Mouse (Mus musculus): ENCODE results near the gene Car5b.
A peak's percentile ranks its signal among the peaks of the same experiment; 100 is the strongest.

Gene Car5b

DNA sequence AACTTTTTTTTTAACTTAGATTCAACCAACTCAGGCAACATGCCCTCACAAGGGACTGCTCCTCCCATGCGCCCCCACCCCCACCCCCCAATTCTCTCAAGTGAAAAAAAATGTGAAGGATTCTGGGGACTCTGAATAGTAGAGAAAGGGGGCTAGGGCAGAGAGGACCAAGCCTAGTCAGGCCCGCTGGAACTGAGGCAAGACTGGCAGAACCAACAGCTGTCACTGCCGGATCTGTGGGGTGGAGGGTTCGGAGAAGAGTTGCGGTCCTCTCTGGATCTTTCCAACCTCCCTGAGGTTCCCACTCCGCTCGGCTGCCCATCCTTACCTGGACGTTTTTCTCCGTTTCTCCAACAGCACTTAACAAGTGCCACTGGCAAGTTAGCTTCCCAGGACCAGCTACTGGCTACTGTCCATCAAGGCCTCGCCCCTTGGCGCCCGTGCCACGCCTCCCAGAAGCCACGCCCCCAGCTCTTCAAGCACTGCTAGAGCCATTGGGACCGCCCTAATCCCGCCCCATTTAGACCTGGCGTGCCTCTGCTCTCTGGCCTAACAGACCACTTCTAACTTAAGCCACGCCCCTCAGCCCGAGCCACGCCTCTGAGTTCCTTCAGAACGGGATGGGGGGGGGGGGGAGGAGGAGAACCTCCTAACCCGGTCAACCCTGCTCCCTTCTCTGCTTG, at the start of gene Car5b:
TSS of gene Car5b (minus strand) at position 391 of the 683 bp plus-strand sequence.
- peak; percentile 58 for DNase-seq (ENCODE audit: low read depth)

DNA sequence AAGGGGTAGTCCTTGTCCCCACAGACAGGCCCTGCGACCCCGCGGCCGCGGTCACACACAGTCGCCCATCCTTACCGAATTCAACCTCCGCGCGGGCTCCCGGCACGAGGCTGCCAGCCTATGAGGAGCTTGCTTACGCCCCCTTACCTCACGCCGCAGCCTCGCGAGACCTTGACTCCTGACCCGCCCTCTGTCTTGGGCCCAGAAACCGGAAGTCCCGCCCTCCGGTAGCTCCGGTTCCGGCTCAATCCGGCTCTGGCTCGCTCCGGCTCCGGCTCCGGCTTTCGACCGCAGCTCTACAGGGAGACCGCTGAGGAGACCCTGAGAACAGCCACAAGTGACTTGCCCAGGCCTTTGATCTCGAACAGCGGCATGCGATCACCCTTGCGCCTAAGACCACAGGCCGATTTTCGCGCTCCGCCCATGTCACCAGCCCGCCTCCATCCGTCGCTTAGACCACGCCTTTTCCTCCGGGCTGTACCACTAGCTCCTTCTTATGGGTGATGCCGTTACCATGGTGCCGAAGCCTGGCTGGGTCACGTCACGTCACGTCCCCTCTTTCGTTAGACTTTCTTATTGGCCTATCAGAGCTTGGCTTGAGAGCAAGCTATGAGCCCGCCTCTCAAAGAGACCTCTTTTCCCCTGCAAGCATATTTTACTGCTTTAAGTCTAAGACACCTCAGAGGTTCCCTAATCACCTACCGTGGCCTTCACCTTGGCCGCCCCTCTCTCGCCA, 48.4 kb upstream of the Car5b start, which contains the start of gene Siah1b:
TSS of gene Siah1b (minus strand) at position 454 of the 736 bp plus-strand sequence.
- peak; percentile 95 for DNase-seq (ENCODE audit: low read depth)

DNA sequence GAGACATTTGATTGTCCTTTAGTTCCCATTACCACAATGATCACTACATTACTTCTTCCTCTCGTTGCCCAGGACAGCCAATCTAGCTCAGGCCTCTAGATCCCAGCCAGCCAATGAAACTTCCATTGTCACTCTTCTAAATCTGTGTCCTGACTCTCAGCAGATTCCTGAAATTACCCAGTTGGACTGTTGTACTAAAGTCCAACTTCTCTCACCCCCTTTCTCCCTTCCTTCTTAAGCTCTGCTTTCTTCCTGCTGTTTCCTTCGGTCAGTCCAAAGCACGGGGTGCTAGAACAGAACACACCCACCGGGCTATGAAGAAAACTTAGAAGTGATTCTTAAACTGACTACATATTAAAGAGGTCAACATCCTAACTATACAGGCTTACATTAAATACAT, 41.2 kb upstream of the Car5b start:
- DNase-seq (ENCODE audit: low read depth): no peak

DNA sequence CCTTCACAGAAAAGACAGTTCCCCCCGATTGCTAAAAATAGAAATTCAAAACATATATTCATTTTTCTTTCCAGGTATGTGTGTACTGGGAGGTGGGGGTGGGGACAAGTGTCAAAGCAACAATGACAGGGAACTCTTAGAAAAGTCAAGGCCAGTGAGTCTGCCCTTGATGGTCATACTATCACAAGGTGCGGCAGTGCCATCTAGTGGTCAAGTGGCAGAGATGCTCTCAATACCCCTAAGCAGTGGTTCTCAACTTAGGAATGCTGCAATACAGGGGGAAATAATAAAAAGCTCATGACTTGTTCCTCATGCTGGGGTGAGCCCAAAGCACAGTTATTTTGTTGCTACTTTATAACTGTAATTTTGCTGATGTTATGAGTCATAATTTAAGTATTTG, 38.4 kb upstream of the Car5b start:
- peak; percentile 77 for DNase-seq (ENCODE audit: low read depth)

DNA sequence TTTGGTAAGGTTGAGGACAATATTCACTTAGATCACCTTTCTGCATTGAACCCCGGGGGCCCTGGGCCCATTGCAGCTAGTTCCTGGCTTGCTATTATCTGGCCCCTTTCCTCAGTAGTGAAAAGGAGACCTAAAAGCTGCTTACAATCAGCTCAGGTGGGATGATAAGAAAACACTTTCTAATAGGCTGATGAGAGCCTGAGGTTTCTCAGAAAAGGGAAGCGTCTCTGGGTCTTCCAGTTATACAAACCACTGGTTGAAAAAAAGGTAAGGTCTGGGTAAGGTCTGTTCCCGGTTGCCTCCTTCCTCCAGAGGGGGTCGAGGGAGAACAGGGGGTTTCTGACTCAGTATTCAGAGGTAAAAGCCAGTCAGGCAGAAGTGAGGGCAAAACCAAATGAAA, 31.3 kb upstream of the Car5b start:
- no peak for DNase-seq (ENCODE audit: low read depth)

DNA sequence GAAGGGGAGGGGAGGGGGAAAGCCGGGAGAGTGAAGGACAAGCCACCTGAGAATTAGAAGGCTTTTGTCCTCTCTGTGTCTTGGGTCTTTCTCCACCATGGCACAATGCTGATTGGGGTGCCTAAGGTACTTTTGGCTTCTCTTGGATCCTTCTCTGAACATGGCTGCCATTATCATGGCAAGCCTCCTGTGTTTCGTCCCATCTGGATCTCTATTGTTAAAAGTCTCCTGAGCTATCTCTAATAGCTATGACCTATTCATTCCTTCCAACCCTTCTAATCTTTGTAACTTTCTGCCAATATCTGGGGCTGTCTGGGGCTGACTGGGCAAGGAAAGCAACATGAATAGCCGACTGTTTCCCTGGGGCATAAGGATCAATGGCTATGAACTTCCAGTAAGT, 30.7 kb upstream of the Car5b start:
- no peak for DNase-seq (ENCODE audit: low read depth)

DNA sequence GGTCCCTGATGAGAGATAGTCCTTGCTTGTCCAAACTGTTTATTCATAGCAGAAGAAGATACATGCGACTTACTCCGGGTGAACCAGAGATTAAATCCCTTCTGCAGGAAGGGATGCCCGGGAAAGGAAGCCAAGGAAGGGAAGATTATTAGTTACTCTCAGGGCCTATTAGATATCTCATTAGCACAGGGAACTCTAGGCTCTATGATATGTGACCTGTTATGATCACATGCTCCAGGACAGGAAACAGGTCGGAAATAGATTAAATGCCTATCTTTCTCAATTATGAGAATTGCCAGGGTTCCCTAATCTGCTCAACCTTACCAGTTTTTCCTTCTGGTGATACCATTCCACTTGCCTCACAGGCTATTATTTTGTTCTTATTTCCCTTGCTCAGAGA, 27.9 kb upstream of the Car5b start:
- DNase-seq (ENCODE audit: low read depth): no peak

DNA sequence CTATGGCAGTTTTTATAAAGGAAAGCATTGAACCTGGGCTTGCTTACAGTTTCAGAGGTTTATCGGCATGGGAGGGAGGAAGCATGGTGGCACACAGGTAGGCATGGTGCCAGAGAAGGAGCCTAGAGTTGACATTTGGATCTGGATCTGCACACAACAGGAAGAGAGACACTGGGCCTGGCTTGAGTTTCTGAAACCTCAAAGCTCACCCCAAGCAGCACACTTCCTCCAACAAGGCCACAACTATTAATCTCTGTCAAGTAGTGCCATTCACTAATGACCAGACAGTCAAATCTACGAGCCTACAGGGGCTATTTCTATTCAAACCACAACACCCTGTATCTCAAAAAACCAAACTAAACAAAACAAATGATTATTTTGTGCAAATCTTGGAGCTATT, 18.9 kb upstream of the Car5b start:
- DNase-seq (ENCODE audit: low read depth): no peak

DNA sequence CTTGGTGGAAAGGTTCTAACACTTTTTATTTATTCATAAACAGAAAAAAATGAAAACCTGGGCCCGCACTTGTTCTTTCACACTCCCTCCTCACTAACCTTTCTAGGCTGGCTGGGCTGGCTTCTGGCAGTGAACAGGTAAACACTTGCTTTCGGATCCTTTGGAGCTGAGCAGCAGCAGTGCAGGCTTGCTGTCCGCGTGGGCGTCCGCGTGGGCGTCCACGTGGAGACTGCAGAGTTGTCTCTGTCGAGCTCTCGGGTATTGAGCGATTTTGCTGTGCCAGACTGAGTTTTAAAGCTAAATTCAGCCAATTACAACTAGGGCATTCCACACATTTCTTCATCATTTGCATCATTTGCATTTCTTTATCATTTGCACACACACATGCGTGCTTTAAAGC, 14.3 kb upstream of the Car5b start:
- no peak for DNase-seq (ENCODE audit: low read depth)

DNA sequence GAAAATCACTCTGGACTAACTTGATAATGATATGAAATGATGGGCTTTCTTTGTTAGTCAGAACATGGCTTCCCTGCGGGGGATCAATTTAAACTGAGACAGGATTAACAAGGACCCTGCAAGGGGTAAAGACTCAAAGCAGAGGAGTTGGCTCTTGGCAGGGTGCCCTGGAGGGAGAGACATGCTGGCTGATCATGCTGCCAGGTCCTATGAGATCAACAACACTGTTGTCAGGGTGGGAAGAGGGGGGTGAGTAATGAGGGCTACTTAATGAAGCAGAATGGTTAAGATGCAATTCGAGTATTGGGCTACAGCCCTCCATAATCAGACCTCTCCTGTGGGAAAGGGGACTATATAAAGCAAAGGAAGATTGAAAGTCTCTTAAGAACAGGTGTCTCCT, 11.1 kb upstream of the Car5b start:
- DNase-seq (ENCODE audit: low read depth): no peak

DNA sequence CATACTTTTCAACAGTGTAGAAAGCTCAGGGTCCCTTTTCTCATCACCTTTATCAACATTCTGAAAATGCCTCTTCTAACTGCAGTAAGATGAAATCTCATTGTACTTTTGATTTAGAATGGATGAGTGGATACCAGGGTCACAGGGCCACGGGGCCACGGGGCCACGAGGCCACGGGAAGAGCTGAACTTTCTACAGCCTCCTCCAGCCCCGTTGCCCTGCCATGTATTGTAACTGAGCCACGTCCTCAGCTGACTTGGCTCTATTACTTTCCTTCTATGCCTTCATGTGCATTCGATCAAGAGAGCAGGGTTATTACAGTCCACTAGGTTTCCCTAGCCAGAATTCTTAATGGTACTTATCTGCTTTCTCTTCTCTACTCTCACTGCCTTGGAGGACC, 8.1 kb upstream of the Car5b start:
- DNase-seq (ENCODE audit: low read depth): no peak

DNA sequence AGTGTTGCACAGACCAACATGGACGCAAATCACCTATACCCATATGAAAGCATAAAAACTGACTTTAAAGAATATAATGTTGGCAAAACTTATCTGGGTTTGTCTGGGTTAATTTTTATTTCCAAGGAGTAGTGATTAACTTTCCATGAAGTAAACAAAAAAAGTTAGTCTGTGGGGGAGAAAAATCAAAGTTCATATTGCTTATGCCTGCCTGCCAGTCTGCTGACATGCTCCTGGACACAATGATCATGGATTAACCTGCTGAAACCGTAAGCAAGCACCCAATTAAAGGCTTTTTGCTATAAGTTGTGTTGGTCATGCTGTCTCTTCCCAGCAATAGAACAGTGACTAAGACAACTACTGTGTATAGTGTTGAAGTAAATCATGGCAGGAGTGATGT, 7.6 kb upstream of the Car5b start:
- DNase-seq (ENCODE audit: low read depth): no peak

DNA sequence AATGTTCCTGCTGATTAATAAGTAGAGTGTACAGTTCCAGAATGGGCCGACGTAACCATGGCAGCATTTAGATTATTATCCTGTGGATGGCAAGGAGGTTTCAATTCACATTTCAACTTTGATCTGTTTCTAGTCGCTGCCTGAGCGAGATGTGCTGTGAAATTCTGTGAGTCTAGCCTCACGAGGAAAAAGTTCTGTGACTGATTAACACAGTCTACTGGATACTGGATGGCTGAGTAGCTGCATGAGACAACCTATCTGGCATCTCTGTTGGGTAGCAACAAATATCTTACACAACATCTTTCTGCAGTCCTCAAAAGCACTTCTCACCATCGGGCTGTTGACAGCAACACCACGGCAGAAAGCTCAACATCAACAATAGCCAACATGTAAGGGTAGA, 4.7 kb upstream of the Car5b start:
- DNase-seq (ENCODE audit: low read depth): no peak

DNA sequence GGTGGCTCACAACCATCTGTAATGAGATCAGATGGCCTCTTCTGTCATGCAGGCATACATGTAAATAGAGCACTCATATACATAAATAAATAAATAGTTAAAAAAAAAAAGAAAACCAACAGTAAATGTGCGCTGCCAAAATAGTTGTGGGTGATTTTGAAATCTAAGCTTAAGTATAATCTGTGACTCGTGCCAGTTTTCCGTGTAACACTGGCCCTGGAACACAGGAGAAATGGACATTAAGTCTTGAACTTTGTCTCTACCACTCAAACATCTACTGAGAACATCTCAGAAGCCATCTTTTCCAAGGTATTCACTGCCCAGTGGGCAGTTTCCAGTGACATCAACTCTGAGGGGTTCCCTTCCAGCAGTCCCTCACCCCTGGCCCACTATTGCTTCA, 12.2 kb downstream of the Car5b start:
- DNase-seq (ENCODE audit: low read depth): no peak

DNA sequence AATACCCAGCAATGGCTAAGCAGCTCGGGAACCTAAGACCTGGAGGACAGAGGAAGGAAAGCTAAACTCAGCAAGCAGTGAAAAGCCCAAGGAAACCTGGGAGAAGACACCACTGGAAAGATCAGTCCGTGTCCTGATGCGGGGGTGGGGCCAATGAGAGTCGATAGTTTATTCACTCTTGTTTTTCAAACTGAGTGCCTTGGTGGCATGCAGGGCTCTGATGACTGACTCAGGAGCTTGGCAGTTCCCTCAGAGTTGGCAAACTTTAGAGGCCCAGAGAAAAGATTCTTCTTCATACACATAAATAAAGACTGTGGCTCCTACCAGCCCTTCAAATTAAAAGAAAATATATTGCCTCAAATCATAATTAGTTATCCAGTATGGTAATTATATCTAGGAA, 12.8 kb downstream of the Car5b start:
- DNase-seq (ENCODE audit: low read depth): no peak

DNA sequence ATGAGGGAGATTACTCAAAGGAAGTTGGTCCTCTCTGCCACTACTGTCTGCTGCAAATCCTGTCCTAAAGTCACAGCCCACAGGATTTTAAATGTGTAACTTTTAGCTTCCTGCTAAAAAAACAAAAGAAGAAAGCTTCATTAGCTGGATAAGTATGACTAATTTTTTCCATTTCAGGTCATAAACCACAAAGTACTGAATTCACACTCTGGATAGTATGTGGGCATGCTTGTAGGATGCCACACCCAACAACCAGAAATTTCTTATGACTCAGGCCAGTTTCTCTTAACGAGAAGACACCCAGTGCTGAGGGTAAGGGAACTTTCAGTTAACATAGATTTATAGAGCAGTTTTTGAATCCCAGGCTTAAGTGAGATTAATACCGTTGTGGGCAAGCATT, 14.5 kb downstream of the Car5b start:
- DNase-seq (ENCODE audit: low read depth): peak; percentile 7

DNA sequence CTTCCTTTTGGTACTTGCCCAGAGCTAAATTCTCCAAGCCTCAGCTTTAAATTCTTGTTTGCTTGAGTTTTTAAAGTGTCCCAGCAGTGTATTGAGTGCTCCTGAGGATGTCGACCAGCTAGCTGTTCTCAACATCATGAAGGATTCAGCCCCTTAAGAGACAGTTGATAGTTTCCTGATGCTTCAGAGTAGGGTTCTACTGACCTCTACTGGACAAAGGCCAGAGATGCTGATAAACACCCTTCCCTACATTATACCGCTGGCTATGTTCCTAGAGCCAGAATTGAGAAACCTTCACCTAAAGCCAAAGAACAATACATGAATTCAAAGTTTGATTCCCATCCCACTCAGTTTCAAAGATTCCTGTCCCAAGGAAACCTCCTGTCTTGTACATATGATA, 23.0 kb downstream of the Car5b start:
- DNase-seq (ENCODE audit: low read depth): peak; percentile 58

DNA sequence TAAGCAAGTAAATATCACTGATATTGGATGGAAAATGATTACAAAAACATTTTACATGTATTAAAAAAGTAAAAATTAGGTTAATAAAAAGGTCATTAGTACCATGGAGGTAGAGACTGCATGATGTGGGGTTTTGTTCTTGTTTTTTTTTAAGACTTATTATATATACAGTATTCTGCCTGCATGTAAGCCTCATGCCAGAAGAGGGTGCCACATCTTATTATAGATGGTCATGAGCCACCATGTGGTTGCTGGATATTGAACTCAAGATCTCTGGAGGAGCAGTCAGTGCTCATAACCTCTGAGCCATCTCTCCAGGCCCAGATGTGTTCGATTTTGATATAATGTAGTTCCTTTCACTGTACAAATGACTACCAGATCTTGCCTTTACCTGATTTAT, 27.9 kb downstream of the Car5b start:
- peak; percentile 9 for DNase-seq (ENCODE audit: low read depth)

DNA sequence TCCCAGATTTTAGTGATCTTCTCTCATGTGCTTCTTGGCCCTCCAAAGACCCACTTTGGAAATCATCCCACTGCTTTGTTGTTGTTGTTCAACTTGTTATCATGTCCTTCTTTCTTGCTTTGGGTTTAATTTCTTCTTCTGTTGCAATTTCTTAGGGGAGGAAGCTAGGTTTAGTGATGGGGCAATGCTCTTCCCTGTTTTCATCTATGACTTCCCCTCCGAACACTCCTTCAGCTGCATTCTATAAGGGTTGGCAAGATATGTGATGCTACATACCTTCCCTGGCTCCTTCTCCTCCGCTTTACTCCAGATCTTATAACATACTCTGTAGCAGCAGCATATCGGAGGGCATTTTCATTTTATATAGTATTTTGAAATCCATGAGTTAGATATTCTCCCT, 31.0 kb downstream of the Car5b start:
- DNase-seq (ENCODE audit: low read depth): no peak

DNA sequence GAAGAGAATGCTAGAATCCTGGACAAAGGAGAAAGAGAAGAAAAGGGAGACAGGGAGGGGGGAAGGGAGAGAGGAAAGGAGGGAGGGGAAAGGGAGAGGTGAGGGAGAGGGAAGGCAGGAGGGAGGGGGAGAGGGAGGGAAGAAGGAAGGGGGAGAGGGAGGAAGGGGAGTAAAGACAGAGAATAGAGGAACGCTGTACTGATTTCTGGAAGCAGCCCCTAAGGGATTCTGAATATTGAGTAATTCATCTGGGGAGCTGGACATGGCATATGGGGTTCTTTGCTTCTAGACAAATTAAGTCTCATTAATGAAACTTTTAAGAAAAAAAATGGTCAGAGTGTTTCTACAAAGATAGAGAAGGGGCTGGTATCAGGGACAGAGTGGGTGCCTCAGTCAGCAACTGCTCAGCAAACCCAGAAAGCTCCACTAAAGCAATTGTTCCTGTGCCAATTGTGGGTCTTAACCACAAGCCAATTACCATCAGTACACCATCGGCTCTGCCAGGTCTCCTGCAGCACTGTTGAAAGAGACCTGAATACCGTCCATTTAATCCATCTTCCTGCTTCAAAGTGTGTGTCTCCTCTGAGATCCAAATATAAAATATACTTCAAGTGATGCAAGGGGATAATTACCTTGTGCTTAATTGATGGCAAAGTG, 40.0 kb downstream of the Car5b start:
- no peak for DNase-seq (ENCODE audit: low read depth)

DNA sequence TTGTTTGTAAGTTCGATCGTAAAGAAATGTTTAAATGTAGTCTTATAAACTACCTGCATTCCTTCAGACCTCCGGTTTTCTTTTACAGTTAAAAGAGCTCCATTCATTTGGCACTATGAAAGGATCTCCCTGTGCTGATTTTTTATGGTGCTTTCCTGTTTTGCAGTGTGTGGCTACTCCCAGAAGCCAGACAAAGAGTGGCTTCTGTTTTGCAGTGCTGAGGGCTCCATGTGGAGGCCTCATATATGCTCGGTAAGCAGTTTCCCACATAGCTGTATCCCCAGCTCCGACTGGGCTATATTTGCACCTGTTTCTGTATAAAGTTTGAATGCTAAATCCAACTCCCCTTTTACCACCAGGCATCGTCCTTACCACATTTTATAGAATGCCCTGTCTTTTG, 45.7 kb downstream of the Car5b start:
- DNase-seq (ENCODE audit: low read depth): no peak

DNA sequence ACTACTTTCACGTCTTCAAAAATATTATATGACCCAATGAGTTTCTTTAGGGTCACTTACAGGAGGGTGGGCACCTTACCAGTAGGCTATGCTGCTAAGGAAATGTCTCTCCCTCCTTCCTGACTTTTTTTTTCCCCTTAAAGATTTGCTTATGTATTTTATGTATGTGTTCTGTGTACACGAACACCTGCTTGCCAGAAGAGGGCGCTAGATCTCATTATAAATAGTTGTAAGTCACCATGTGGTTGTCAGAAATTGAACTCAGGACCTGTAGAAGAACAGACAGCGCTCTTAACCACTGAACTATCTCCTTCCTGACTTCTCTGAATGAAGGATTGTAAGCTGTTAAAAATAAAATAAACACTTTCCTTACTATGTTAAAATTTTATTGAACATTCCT, 46.3 kb downstream of the Car5b start:
- DNase-seq (ENCODE audit: low read depth): no peak

DNA sequence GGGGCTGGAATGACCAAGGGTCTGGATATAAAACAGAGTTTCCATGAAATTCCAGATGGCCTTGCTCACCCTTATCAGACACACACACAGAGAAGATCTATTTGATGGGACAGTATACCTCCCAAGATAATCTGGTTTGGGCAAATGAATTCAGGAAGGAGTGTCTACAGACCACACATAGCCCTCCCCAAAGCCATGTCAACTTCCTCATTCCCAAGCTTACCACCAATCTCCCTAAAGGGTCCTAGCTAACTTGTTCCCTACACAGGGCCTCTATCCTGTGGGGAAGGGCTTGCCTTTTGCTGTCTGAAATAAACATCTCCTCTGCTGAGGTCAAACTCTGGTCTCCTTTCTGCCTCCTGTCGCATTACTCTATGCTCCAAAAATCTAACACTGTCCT, 46.7 kb downstream of the Car5b start:
- DNase-seq (ENCODE audit: low read depth): no peak

All from naive thymus-derived CD4-positive, alpha-beta T cell, adult 2 months (primary cell).